Mouse (Mus musculus) heart, postnatal 36 days (tissue): ENCODE measurements at regions not wholly inside any gene's neighbourhood (a gene's known extent, or its start where the extent isn't known, plus 50 kb on each side); places are given as distances from the start of the nearest gene placed in this dataset.

ENCODE experiments used
- DNase-seq, 2 experiments: peaks; one replicate each; pipeline ENCODE4 v3.0.0; 2021 to 2022
- intact Hi-C: fragments of 180-260 bp; cut with DNase I; formaldehyde crosslinking; loops from one replicate; pipeline ENCODE4 v1.15.1; 2025

GRCm38 (mm10) chr16:87092011-87092410 lies 262.0 kb upstream of the N6amt1 start:
- intact Hi-C loops: no loop called here

GRCm38 (mm10) chr16:87089322-87089721 lies 264.7 kb upstream of the N6amt1 start:
- intact Hi-C loops: no loop called here
- no peak for DNase-seq

More at GRCm38 (mm10) chr16:87092011-87092410, 262.0 kb upstream of the N6amt1 start:
- no peak for DNase-seq

GRCm38 (mm10) chr16:87083505-87083904 lies 270.5 kb upstream of the N6amt1 start:
- intact Hi-C loops: no loop called here
- DNase-seq: no peak

GRCm38 (mm10) chr16:87077385-87077784 lies 276.6 kb upstream of the N6amt1 start:
- no peak for DNase-seq
- intact Hi-C loops: no loop called here

DNA sequence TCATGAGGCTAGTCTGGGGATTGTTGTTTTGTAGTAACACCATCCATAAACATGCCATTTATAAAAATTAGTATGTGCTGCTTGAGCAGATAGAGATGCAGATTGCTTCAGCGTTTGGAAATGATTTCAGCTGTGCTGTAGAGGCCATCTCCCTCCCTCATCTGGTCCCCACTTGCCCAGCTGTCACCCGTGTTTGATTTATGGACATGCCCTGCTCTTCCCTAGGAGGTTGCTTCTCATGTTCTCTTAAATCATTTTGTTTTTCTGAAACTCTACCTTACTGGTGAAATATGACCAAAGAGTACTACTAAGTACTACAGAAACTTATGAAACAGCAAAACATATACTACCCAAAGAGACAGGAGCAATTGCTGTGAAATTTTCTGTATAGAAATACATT lies 284.7 kb upstream of the N6amt1 start:
- intact Hi-C loops: no loop called here
- DNase-seq: no peak

GRCm38 (mm10) chr16:87067981-87068380 lies 286.0 kb upstream of the N6amt1 start:
- intact Hi-C loops: no loop called here
- DNase-seq: no peak

DNA sequence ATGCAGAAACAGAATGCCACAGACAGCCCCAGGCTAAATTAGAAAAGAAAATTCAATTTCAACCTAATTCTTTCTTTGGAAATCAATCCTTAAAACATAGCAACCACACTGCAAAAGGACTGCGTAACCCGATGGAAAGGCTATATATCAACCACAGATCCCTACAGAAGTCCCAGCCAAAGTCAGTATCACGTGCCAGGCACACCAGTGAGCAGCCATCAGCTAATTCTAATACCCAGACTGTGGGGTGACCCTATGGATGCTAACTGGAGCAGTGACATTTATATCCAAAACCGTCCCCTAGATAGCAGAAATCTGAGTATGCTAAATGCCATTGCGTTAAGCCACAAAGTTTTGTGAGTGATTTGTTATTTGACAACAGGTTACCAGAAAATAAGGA lies 286.5 kb upstream of the N6amt1 start:
- no peak for DNase-seq
- intact Hi-C loops: no loop called here

GRCm38 (mm10) chr16:87060473-87060872 lies 293.5 kb upstream of the N6amt1 start:
- intact Hi-C loops: no loop called here

DNA sequence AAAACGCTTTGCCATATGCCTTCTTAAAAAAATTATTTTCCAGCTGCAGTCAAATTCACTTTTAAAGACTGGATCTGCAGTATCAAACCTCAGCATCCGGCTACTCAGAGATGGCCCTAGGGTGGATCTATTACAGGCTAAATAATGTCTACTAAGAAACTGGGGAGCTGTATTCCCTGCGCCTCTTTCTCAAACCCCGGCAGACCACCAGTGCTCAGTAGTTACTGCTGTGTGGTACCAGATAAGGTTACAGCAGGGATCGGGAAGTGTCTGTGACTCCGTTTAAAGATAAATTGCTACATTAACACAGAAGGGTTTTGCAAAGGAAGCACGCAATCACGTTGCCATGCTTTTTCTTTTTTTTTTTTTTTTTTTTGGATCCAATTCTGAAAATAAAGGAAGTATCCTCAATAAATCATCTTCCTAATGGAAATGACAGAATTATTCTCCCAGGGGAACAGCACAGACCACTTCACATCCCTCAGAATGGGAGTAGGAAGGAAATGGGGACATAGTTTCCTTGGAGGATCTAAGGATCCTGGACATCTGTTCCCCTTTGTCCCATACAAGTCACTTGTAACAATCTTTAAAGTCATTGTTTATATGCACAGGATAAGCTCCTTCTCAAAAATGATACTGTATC lies 304.1 kb upstream of the N6amt1 start:
- DNase-seq: no peak
- intact Hi-C loops: loop anchor here (1.0 to 10.0 kb wide), 5 partner anchors 78 to 1248 kb away; partner anchors contain the start of gene Adamts1

More at GRCm38 (mm10) chr16:87060473-87060872, 293.5 kb upstream of the N6amt1 start:
- no peak for DNase-seq

DNA sequence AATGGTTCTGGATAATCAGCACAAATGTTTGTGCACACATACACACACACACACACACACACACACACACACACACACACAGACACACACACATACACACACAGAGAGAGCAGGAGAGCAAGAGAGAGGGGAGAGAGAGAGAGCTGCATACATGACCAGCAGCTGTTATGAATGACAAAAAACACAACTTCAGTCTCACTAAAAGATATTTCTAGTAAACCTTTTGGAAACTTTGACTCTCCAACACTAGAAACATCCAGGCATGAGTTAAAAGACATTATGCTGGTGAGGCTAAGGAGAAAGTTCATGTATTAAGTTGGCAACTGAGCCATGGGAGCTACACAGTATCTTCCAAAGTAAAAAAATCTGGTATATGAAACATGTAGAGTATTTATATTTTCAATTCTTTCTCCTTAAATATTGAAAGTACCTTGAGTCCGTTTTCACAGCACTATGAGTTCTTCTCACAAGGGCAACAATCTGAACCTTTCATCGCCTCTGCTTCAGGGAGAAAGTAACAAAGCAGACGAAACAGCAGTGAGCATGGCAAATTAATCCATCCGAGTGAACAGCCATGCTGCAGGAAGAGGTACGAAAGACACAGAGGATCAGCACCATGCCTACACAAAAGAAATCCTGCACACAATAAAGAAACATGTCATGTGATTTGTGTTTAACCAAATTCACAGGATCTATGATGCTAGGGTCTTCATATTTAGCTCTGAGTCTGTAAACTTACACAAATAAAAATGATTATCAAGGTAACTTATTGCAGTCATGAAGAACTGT lies 309.0 kb upstream of the N6amt1 start:
- intact Hi-C loops: loop anchor here (10.0 kb wide), 1 partner anchor 590 kb away; no protein-coding TSS in a partner anchor
- DNase-seq: no peak

- intact Hi-C loops: loop anchor here (10.0 kb wide), 1 partner anchor 589 kb away; no protein-coding TSS in a partner anchor
- DNase-seq: no peak
Observed at GRCm38 (mm10) chr16:87043689-87044088, 310.3 kb upstream of the N6amt1 start.

DNA sequence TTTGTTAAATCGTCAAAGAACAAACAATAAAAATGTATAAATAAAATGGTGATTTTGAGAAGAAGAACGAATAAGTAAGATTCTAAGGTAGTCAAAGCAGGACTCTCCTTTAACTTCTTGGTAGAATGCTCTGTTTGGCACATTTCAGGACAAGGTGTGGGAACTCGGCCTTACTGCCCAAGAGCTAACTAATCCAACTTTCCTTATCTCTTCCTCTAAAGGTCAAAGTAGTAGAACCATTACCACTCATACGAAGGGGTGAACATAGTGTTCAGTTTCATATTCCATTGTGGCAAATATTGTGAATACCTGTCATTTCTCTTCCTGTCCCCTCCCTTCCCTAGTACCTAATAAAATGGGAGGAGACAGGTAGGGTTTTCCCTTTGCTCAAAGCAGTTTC lies 313.6 kb upstream of the N6amt1 start:
- intact Hi-C loops: loop anchor here (10.0 kb wide), 1 partner anchor 586 kb away; no protein-coding TSS in a partner anchor

GRCm38 (mm10) chr16:87039861-87040260 lies 314.1 kb upstream of the N6amt1 start:
- DNase-seq: no peak
- intact Hi-C loops: loop anchor here (10.0 kb wide), 1 partner anchor 585 kb away; no protein-coding TSS in a partner anchor

More for the DNA sequence above, 313.6 kb upstream of the N6amt1 start:
- no peak for DNase-seq

GRCm38 (mm10) chr16:87037061-87037460 lies 316.9 kb upstream of the N6amt1 start:
- no peak for DNase-seq
- intact Hi-C loops: no loop called here

- intact Hi-C loops: no loop called here
- no peak for DNase-seq
Observed at GRCm38 (mm10) chr16:87031836-87032235, 322.1 kb upstream of the N6amt1 start.

- DNase-seq: no peak
- intact Hi-C loops: no loop called here
Observed at GRCm38 (mm10) chr16:87028516-87029145, 325.4 kb upstream of the N6amt1 start.

GRCm38 (mm10) chr16:87027621-87028020 lies 326.4 kb upstream of the N6amt1 start:
- intact Hi-C loops: no loop called here
- DNase-seq: no peak

- intact Hi-C loops: no loop called here
- DNase-seq: no peak
Observed at GRCm38 (mm10) chr16:87022041-87022440, 331.9 kb upstream of the N6amt1 start.

GRCm38 (mm10) chr16:87017107-87017670 lies 336.8 kb upstream of the N6amt1 start:
- intact Hi-C loops: no loop called here
- no peak for DNase-seq

DNA sequence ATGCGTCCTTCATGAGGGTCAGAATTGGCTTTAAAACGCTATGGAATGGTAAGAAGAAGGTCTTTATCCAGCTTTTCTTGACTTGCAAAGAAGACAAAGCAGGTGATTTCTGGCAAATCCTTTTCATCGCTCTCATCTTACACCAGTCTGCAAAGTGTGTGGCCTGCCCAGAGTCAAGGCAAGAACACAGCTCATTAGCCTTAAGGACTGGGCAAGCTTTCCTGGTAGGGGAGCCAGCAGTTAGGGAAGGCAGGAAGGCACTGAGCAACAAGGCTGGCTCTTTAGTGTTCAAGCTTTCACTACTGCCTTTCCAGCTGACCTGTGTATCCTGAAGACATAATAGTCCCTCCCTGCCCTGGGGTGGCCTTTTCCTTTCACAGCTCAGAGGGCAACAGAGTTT lies 352.4 kb upstream of the N6amt1 start:
- no peak for DNase-seq
- intact Hi-C loops: no loop called here

GRCm38 (mm10) chr16:87001135-87001534 lies 352.9 kb upstream of the N6amt1 start:
- no peak for DNase-seq
- intact Hi-C loops: no loop called here
